Mouse (Mus musculus) lung, postnatal 25 days (tissue): ENCODE results near the gene Opa1.

Experiments used
- DNase-seq: peaks from one replicate; pipeline ENCODE4 v3.0.0; 2022; ENCODE audit warnings: low spot score

The Opa1 gene

GRCm38 (mm10) chr16:29656187-29656825, 77.2 kb downstream of the Opa1 start:
- DNase-seq, result no peak

GRCm38 (mm10) chr16:29656901-29657300, 77.8 kb downstream of the Opa1 start:
- no peak for DNase-seq

GRCm38 (mm10) chr16:29657650-29658548, 78.8 kb downstream of the Opa1 start:
- no peak for DNase-seq

GRCm38 (mm10) chr16:29659101-29659810, 80.1 kb downstream of the Opa1 start:
- no peak for DNase-seq

- peak; percentile 29 for DNase-seq
Observed at GRCm38 (mm10) chr16:29663042-29663758, 84.1 kb downstream of the Opa1 start.

GRCm38 (mm10) chr16:29664392-29664791, 85.3 kb downstream of the Opa1 start:
- no peak for DNase-seq

GRCm38 (mm10) chr16:29666991-29667701, 88.0 kb downstream of the Opa1 start:
- no peak for DNase-seq

- DNase-seq, result no peak
Observed at GRCm38 (mm10) chr16:29667702-29668061, 88.5 kb downstream of the Opa1 start.

GRCm38 (mm10) chr16:29668451-29668850, 89.3 kb downstream of the Opa1 start:
- peak; percentile 43 for DNase-seq

GRCm38 (mm10) chr16:29670806-29671205, 91.7 kb downstream of the Opa1 start:
- DNase-seq, result no peak

GRCm38 (mm10) chr16:29673230-29673629, 94.1 kb downstream of the Opa1 start:
- DNase-seq, result no peak

GRCm38 (mm10) chr16:29679607-29680006, 100.5 kb downstream of the Opa1 start:
- no peak for DNase-seq

GRCm38 (mm10) chr16:29680548-29681175, 101.5 kb downstream of the Opa1 start:
- DNase-seq, result no peak

- DNase-seq, result peak; percentile 10
Observed at GRCm38 (mm10) chr16:29682555-29683431, 103.7 kb downstream of the Opa1 start.

GRCm38 (mm10) chr16:29683563-29683962, 104.4 kb downstream of the Opa1 start:
- no peak for DNase-seq

GRCm38 (mm10) chr16:29684111-29684510, 105.0 kb downstream of the Opa1 start:
- DNase-seq, result no peak

- DNase-seq, result no peak
Observed at GRCm38 (mm10) chr16:29684641-29685040, 105.5 kb downstream of the Opa1 start.

GRCm38 (mm10) chr16:29686141-29686540, 107.0 kb downstream of the Opa1 start:
- DNase-seq, result peak; percentile 19

- no peak for DNase-seq
Observed at GRCm38 (mm10) chr16:29687987-29688885, 109.1 kb downstream of the Opa1 start.
